Mouse (Mus musculus) cerebellum, adult 2 months (tissue): ENCODE results near the gene Jazf1. TPM values are rescaled to one million over a fixed set of nuclear protein-coding genes. Genes with fewer than 3 reads are reported as not detected.

Source experiments
- DNase-seq, 2 experiments: peaks; one replicate each; pipeline ENCODE4 v3.0.0; 2021
- H3K27ac ChIP-seq: fragments of 200-500 bp; 2 replicates; pipeline ENCODE4 v1.5.1; 2012; ENCODE audit warnings: low read length, control low read depth, inconsistent platforms; ENCODE audit not compliant: insufficient read depth
- H3K27me3 ChIP-seq: fragments of 200-500 bp; 2 replicates; pipeline ENCODE4 v1.6.1; 2012; ENCODE audit warnings: inconsistent platforms, mild to moderate bottlenecking, low read length, moderate library complexity; ENCODE audit not compliant: control insufficient read depth, insufficient read depth
- H3K4me1 ChIP-seq: fragments of 200-500 bp; 2 replicates; pipeline ENCODE4 v1.6.1; 2011; ENCODE audit warnings: low read length; ENCODE audit not compliant: control insufficient read depth, insufficient read depth
- H3K4me3 ChIP-seq: fragments of 200-500 bp; replicated peaks from 2 replicates; pipeline ENCODE3; 2011; ENCODE audit warnings: mild to moderate bottlenecking, low read depth, low read length, control low read depth; ENCODE audit not compliant: insufficient read depth
- CTCF ChIP-seq: fragments of 200-500 bp; IDR thresholded peaks from 2 replicates; pipeline ENCODE4 v1.5.1; 2011; ENCODE audit warnings: low read depth, mild to moderate bottlenecking, control low read depth, low read length, moderate library complexity, borderline replicate concordance; ENCODE audit not compliant: insufficient read depth
- POLR2A ChIP-seq: fragments of 200-500 bp; IDR thresholded peaks from 2 replicates; pipeline ENCODE4 v1.6.1; 2011; ENCODE audit warnings: low read length, control low read depth, borderline replicate concordance; ENCODE audit not compliant: insufficient read depth
- WGBS: fragments of 180-500 bp; shearing (Covaris S2); methylation state at CpG from one replicate; pipeline ENCODE4 v1.1.7; 2018; 5-methylcytosine and 5-hydroxymethylcytosine counted together
- polyA plus RNA-seq: library from polyadenylated mRNA; depleted of rRNA; stranded (reverse); fragments of >200 nt; gene quantifications from 2 replicates; pipeline ENCODE4 v1.2.3, GENCODE M21; 2012

Jazf1 gene
- polyA plus RNA-seq, 1 experiment: 11.4 TPM

GRCm38 (mm10) chr6:52844741-52845140, 223.7 kb downstream of the Jazf1 start:
- no peaks in the 10 kb centered on the region for H3K4me1 ChIP-seq
- no peak for DNase-seq
- TF ChIP-seq POLR2A (no peak), CTCF (no peak)
- H3K4me3 ChIP-seq: no peak overlapping the region
- H3K27ac ChIP-seq: no peak overlapping the region
- 96% methylated on average over 3 of the region's 3 CpGs for WGBS
- H3K27me3 ChIP-seq: no peaks in the 10 kb centered on the region

GRCm38 (mm10) chr6:52843027-52843426, 225.4 kb downstream of the Jazf1 start:
- no peaks in the 10 kb centered on the region for H3K27me3 ChIP-seq
- H3K27ac ChIP-seq: no peak overlapping the region
- DNase-seq: no peak
- H3K4me1 ChIP-seq: no peaks in the 10 kb centered on the region
- H3K4me3 ChIP-seq: no peak overlapping the region
- WGBS: 75% methylated on average over 4 of the region's 4 CpGs
- TF ChIP-seq CTCF (peak; percentile 57), POLR2A (no peak)

GRCm38 (mm10) chr6:52842598-52842997, 225.8 kb downstream of the Jazf1 start:
- Histone ChIP-seq H3K27me3 (no peaks in the 10 kb centered on the region), H3K4me1 (no peaks in the 10 kb centered on the region), H3K4me3 (no peak overlapping the region), H3K27ac (no peak overlapping the region)
- no peak for DNase-seq
- 92% methylated on average over 6 of the region's 6 CpGs for WGBS
- TF ChIP-seq CTCF (no peak), POLR2A (no peak)

- WGBS: 89% methylated on average over 2 of the region's 2 CpGs
- Histone ChIP-seq H3K27me3 (no peaks in the 10 kb centered on the region), H3K27ac (no peak overlapping the region), H3K4me1 (no peaks in the 10 kb centered on the region), H3K4me3 (no peak overlapping the region)
- TF ChIP-seq POLR2A (no peak), CTCF (no peak)
- no peak for DNase-seq
Measured at GRCm38 (mm10) chr6:52841611-52842010, 226.8 kb downstream of the Jazf1 start.

GRCm38 (mm10) chr6:52840589-52841044, 227.8 kb downstream of the Jazf1 start:
- peak in 1 of 2 experiments; percentile 28 for DNase-seq
- TF ChIP-seq POLR2A (no peak), CTCF (no peak)
- H3K4me1 ChIP-seq: no peaks in the 10 kb centered on the region
- no peak overlapping the region for H3K4me3 ChIP-seq
- H3K27me3 ChIP-seq: no peaks in the 10 kb centered on the region
- 59% methylated on average over 9 of the region's 9 CpGs for WGBS
- H3K27ac ChIP-seq: no peak overlapping the region

GRCm38 (mm10) chr6:52838691-52839090, 229.7 kb downstream of the Jazf1 start:
- 12% methylated on average over 8 of the region's 8 CpGs for WGBS
- TF ChIP-seq CTCF: peak; percentile 76
- no peak for TF ChIP-seq POLR2A
- H3K4me1 ChIP-seq: no peaks in the 10 kb centered on the region
- no peak overlapping the region for H3K4me3 ChIP-seq
- DNase-seq: peak; percentile 77 to 81
- no peak overlapping the region for H3K27ac ChIP-seq
- no peaks in the 10 kb centered on the region for H3K27me3 ChIP-seq

GRCm38 (mm10) chr6:52837792-52838191, 230.6 kb downstream of the Jazf1 start:
- H3K27me3 ChIP-seq: no peaks in the 10 kb centered on the region
- no peak overlapping the region for H3K27ac ChIP-seq
- DNase-seq: no peak

GRCm38 (mm10) chr6:52836201-52836950, 232.1 kb downstream of the Jazf1 start:
- no peak for TF ChIP-seq POLR2A
- Histone ChIP-seq H3K27me3 (no peaks in the 10 kb centered on the region), H3K4me1 (no peaks in the 10 kb centered on the region), H3K4me3 (no peak overlapping the region), H3K27ac (no peak overlapping the region)
- peak; percentile 43 to 47 for DNase-seq
- WGBS: 70% methylated on average over 15 of the region's 15 CpGs

More at GRCm38 (mm10) chr6:52837792-52838191, 230.6 kb downstream of the Jazf1 start:
- TF ChIP-seq POLR2A (no peak), CTCF (no peak)
- Histone ChIP-seq H3K4me3 (no peak overlapping the region), H3K4me1 (no peaks in the 10 kb centered on the region)
- WGBS: 91% methylated on average over 4 of the region's 4 CpGs
